Mouse (Mus musculus) MN1 (cell line): ENCODE measurements around the gene BC055324.

ENCODE experiments used
- DNase-seq: peaks from one replicate; pipeline ENCODE4 v3.0.0-alpha.2; 2016; ENCODE audit warnings: low spot score

The BC055324 gene

GRCm38 (mm10) chr1:163942056-163942455 lies 52.5 kb downstream of the BC055324 start:
- no peak for DNase-seq

GRCm38 (mm10) chr1:163934591-163934990 lies 60.0 kb downstream of the BC055324 start:
- peak; percentile 64 for DNase-seq

GRCm38 (mm10) chr1:163931801-163932200 lies 62.8 kb downstream of the BC055324 start:
- no peak for DNase-seq

GRCm38 (mm10) chr1:163930458-163930794 lies 64.2 kb downstream of the BC055324 start:
- peak; percentile 45 for DNase-seq

- peak; percentile 95 for DNase-seq
Observed at GRCm38 (mm10) chr1:163929636-163930457, 64.7 kb downstream of the BC055324 start.

- DNase-seq = no peak
Observed at GRCm38 (mm10) chr1:163928846-163929245, 65.8 kb downstream of the BC055324 start, which contains the start of gene Scyl3. Scyl3 (plus strand) TSS chr1:163929100.

GRCm38 (mm10) chr1:163924093-163924492 lies 70.5 kb downstream of the BC055324 start:
- DNase-seq = no peak

- no peak for DNase-seq
Observed at GRCm38 (mm10) chr1:163917349-163918160, 77.0 kb downstream of the BC055324 start.

- no peak for DNase-seq
Observed at GRCm38 (mm10) chr1:163911981-163912380, 82.6 kb downstream of the BC055324 start.

- no peak for DNase-seq
Observed at GRCm38 (mm10) chr1:163910785-163911184, 83.8 kb downstream of the BC055324 start.

GRCm38 (mm10) chr1:163910343-163910742 lies 84.3 kb downstream of the BC055324 start:
- DNase-seq = peak; percentile 75

- no peak for DNase-seq
Observed at GRCm38 (mm10) chr1:163908389-163908788, 86.2 kb downstream of the BC055324 start.

- no peak for DNase-seq
Observed at GRCm38 (mm10) chr1:163907007-163907811, 87.4 kb downstream of the BC055324 start.

GRCm38 (mm10) chr1:163903411-163903810 lies 91.2 kb downstream of the BC055324 start:
- DNase-seq = no peak

GRCm38 (mm10) chr1:163900168-163900567 lies 94.4 kb downstream of the BC055324 start:
- no peak for DNase-seq

- DNase-seq = no peak
Observed at GRCm38 (mm10) chr1:163899575-163899974, 95.0 kb downstream of the BC055324 start.

- DNase-seq = no peak
Observed at GRCm38 (mm10) chr1:163898291-163898764, 96.3 kb downstream of the BC055324 start.
